17 mouse cellular contexts compared by ENCODE assay signal in the genomic region with DNA sequence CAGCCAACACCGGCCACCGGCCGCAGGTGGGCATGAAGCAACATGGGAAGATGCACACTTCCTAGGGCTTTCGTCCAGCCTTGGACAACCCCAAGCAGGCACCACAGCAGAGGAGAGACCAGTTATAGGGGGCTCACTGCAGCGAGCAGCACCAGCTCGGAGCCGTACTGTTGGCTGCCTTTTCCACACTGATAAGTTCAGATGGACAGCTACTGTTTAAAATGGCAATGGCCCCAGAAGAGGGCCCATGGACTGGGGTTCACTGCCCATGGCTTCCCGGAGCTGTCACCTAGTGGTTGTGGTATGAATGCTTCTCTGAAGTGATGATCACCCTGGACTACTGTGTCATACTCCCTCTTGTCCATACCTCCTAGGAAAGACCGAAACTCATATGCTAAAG.
DNase-seq lines count a peak whose midpoint lies in the region; ATAC-seq lines count a peak whose summit lies in the region.
"Had no signal": no experiment of that assay in that cellular context is flagged by ENCODE, and none has a peak within 500 bp of the region (broad histone marks: within the 10 kb centered on the region; RNA-seq: fewer than 3 reads in every experiment).

No protein-coding gene starts in this region.

- DNase-seq in heart, adult 11 months = peak; percentile 69
- DNase-seq in heart, postnatal 14 days = no peak
- peak; percentile 68 for DNase-seq in heart, embryonic 10.5 days (ENCODE audit: low spot score)
- DNase-seq in heart, adult 8-10 months (ENCODE audit: low spot score) = no peak
- peak; percentile 62 for DNase-seq in midbrain, embryonic 11.5 days (ENCODE audit: low spot score, missing footprints)
- DNase-seq: adrenal gland, adult 8-10 months; adrenal gland, postnatal 25 days; B cell, adult 2 months; cerebellum, adult 11 months; cerebellum, adult 11-12 months; cerebellum, adult 18-20 months had no signal

- H3K4me3 ChIP-seq in heart, embryonic 10.5 days = no peak overlapping the region
- no peak overlapping the region for H3K4me3 ChIP-seq in midbrain, embryonic 11.5 days (ENCODE audit: low read depth, low read length)
- H3K4me3 ChIP-seq in midbrain, embryonic 15.5 days = no peak overlapping the region

- H3K4me2 ChIP-seq in midbrain, embryonic 11.5 days = no peak overlapping the region
- no peak overlapping the region for H3K4me2 ChIP-seq in midbrain, embryonic 15.5 days

- no peak overlapping the region for H3K27ac ChIP-seq in heart, embryonic 10.5 days
- H3K27ac ChIP-seq in midbrain, embryonic 11.5 days (ENCODE audit: low read depth, low read length) = no peak overlapping the region
- no peak overlapping the region for H3K27ac ChIP-seq in midbrain, embryonic 15.5 days

- H3K9me3 ChIP-seq in heart, embryonic 10.5 days = no peaks in the 10 kb centered on the region
- H3K9me3 ChIP-seq in midbrain, embryonic 11.5 days (ENCODE audit: control insufficient read depth, low read length) = no peaks in the 10 kb centered on the region
- H3K9me3 ChIP-seq in midbrain, embryonic 15.5 days = no peaks in the 10 kb centered on the region

- WGBS in heart, embryonic 10.5 days = 85% methylated on average over 9 of the region's 9 CpGs
- WGBS in midbrain, embryonic 11.5 days = 89% methylated on average over 9 of the region's 9 CpGs
- WGBS in midbrain, embryonic 15.5 days = 93% methylated on average over 9 of the region's 9 CpGs

- H3K9ac ChIP-seq in midbrain, embryonic 11.5 days (ENCODE audit: low read length) = no peak overlapping the region
- H3K9ac ChIP-seq in midbrain, embryonic 15.5 days = no peak overlapping the region

- no peaks in the 10 kb centered on the region for H3K36me3 ChIP-seq in heart, embryonic 10.5 days
- H3K36me3 ChIP-seq in midbrain, embryonic 11.5 days (ENCODE audit: control insufficient read depth, insufficient read depth, low read length) = no peaks in the 10 kb centered on the region
- H3K36me3 ChIP-seq in midbrain, embryonic 15.5 days (replicated peaks) = no peaks in the 10 kb centered on the region
- H3K36me3 ChIP-seq: G1E had no signal

- no peaks in the 10 kb centered on the region for H3K27me3 ChIP-seq in heart, embryonic 10.5 days (ENCODE audit: insufficient read depth, poor library complexity, severe bottlenecking)
- H3K27me3 ChIP-seq in midbrain, embryonic 11.5 days (ENCODE audit: control insufficient read depth, insufficient read depth, low read length) = no peaks in the 10 kb centered on the region
- H3K27me3 ChIP-seq in midbrain, embryonic 15.5 days (replicated peaks) = no peaks in the 10 kb centered on the region
- H3K27me3 ChIP-seq: CH12.LX, Patski had no signal

- H3K4me1 ChIP-seq in heart, embryonic 10.5 days = peaks cover 28% of the 10 kb centered on the region
- no peaks in the 10 kb centered on the region for H3K4me1 ChIP-seq in midbrain, embryonic 11.5 days (ENCODE audit: control insufficient read depth, insufficient read depth, low read length)
- no peaks in the 10 kb centered on the region for H3K4me1 ChIP-seq in midbrain, embryonic 15.5 days

- ATAC-seq in midbrain, embryonic 11.5 days (ENCODE audit: low FRiP score) = no peak
- ATAC-seq in midbrain, embryonic 15.5 days (replicated peaks) = no peak
- ATAC-seq: activated CD4-positive, CD25-positive, alpha-beta regulatory T cell, adult 4 months; CD4-positive, CD25-positive, alpha-beta regulatory T cell, adult 4 months; Patski had no signal

- intact Hi-C loops in heart, postnatal 14 days (cut with DNase I) = no loop called here

Comparison
In these comparisons a context has a peak if more than half of its experiments do, and no peak if none do; other contexts are left out.
1. DNase-seq: peak in heart, adult 11 months (single experiment), heart, embryonic 10.5 days (single experiment) and midbrain, embryonic 11.5 days (single experiment); none in heart, postnatal 14 days (0 of 2) and heart, adult 8-10 months (single experiment).